Mouse (Mus musculus) right cerebral cortex, postnatal 25 days (tissue): ENCODE results near the gene Coa3.
"Not testable (repeated sequence)": the region's sequence is repeated elsewhere in the genome, so short reads cannot be mapped to it uniquely, and the experiment has no call there.

Source experiments
- DNase-seq: peaks from one replicate; pipeline ENCODE4 v3.0.0; 2022

Coa3 gene

GRCm38 (mm10) chr11:101278223-101279192 is at the start of gene Coa3, which contains the start of gene Cntd1:
Gene Coa3, minus strand, starts transcription at chr11:101279114.
Gene Cntd1, plus strand, starts transcription at chr11:101279012.
- peak; percentile 86 for DNase-seq

GRCm38 (mm10) chr11:101327311-101327710 is 48.4 kb upstream of the Coa3 start:
- DNase-seq: no peak

DNA sequence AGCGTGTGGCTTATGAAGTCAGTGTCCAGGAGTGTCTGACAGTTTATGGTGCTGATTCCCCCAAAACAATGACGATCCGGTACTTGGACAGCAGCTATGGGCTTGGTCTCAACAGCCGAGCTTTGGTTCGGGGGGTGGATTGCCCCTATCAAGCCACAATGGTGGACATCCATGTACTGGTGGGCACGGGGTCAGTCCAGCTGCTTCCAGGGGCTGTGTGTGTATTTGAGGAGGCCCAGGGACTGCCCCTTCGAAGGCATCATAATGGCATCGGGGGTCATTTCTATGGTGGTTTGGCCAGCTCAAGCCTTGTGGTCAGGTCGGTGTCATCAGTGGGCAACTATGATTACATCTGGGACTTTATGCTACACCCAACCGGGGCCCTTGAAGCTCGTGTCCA is 47.2 kb upstream of the Coa3 start:
- DNase-seq: no peak

DNA sequence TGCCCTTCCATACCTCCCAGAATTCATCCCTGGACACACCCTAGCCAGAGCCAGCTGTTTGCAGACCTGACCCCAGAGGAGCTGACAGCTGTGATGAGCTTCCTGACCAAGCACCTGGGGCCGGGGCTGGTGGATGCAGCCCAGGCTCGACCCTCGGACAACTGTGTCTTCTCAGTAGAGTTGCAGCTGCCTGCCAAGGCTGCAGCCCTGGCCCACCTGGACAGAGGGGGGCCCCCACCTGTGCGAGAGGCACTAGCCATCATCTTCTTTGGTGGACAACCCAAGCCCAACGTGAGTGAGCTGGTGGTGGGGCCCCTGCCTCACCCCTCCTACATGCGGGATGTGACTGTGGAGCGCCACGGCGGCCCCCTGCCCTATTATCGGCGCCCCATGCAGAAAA is 46.3 kb upstream of the Coa3 start:
- DNase-seq: not testable (repeated sequence)

GRCm38 (mm10) chr11:101324763-101325162 is 45.8 kb upstream of the Coa3 start, which contains the start of gene Aoc2:
Gene Aoc2, plus strand, starts transcription at chr11:101325063.
- no peak for DNase-seq

- DNase-seq: peak; percentile 34
Observed at GRCm38 (mm10) chr11:101323609-101324008, 44.7 kb upstream of the Coa3 start.

DNA sequence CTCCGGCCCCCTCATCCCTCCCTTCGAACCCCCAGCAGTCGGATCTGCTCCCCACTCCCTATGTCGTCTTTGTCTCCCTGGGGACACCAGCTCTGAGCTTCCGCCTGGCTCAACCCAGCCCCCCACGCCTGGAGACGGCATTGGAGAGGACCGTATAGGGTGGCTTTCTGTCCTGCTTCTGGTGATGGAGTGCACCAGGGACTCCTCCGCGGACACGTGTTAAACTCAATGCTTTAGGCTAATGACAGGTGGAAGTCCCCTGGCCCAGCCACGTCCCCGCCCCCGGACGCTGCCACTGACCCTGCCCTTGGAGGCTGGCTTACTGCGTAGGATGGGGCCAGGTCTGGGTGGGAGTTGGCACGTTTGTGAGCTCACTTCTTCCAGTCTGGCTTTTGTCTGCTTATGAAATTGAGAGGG is 37.6 kb upstream of the Coa3 start:
- no peak for DNase-seq

DNA sequence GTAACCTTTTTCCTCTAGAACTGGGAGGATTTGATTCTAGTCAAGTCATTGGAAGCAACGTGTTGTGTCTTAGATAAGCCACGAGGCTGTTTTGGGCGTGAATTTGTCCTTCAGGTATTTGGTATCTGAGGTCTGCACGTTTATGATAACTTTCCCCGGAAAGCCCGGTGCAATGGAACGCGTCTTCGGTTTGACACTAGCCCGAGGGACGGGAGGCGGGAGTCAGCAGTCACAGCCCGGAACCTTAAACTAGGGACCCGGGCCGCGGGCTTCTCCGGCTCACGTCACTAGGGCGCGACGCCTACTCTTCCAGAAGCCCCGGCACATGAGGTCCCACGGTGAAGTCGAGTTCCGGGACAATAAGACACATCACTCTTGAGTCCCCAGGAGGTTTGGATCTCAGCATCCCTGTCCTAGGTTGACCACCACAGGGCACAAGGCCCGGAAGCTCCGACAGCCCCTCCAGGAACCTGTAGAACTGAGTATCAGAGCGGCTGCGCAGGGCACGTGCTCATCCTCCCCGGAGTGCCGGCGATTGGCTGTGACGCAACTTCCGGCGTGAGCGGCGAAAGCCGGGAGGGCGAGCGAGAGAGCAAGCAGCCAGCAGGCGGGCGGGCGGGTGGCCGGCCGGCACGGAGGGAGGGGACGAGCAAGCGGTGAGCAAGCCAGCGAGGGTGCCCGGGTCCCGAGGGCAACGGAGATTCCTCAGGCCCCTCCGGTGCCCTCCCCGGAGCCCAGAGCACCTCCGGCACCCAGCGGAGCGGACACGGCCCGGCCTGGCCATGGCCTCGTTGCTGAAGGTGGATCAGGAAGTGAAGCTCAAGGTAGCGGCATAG is 37.0 kb upstream of the Coa3 start, which contains the start of gene Psme3:
Gene Psme3 (plus strand): TSS at position 549 of the 836 bp plus-strand sequence.
- peak; percentile 97 for DNase-seq

GRCm38 (mm10) chr11:101315082-101315650 is 36.3 kb upstream of the Coa3 start:
- no peak for DNase-seq

DNA sequence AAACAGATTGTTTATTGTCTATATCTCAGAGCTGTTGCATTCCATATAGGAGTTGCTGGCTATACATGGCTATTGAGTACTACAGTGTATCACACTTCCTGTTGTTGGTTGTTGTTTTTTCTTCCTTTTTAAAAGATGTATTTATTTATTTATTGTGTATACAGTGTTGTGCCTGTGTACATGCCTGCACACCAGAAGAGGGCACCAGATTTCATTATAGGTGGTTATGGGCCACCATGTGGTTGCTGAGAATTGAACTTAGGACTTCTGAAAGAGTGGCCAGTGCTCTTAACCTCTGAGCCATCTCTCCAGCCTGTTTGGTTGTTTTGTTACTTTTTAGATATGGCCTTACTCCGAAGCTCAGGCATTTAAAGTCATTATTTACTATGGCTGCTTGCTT is 35.7 kb upstream of the Coa3 start:
- no peak for DNase-seq

DNA sequence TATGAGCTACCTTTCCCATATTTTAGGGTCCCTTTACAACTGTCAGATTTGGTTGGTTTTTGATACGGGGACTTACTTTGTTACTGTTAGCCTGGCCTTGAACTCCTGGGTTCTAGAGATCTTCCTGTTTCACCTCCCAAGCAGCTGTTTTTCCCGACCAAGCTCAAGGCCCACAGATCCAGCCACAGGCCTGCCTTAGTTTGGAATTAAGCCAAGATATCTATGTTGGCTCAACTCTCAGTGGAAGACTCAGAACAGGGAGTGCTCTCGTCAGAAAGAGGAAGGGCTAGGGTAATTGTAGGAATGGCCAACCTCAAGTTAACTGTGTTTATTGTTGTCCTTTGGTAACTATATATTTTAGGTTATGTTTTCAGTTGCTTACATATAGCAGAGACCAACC is 33.2 kb upstream of the Coa3 start:
- no peak for DNase-seq

DNA sequence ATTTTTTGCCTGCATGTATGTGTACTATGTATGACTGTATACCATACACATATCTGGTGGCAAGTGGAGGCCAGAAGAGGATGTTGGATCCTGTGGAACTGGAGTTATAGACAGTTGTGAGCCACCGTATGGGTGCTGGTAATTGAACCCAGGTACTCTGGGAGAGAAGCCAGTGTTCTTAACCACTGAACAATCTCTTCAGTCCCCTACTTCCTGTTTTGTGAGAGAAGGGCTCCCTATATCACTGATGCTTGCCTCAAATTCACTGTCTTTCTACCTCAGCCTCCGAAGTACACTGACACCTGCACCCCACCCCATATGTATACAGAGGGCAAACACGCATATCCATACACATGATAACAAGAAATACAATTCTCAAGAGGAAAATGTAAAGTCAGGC is 32.2 kb upstream of the Coa3 start:
- no peak for DNase-seq

DNA sequence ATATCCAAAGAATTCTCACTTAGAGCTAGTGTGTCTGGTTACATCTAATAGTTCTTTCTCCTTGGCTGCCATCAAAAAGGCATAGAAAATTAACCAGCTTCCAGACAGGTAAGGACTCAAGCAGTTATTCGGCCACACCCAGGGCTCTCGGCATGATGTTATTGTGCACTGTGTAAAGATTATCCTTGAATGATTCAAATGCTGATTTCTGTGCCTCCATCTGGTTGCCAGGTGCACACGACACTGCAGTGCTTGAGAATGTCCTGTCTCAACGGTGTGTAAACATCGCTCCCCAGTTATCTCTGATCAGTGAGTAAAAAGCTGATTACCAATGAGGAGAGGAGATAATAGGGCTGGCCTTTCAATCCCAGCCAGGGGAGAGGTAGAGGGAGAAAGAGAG is 28.8 kb upstream of the Coa3 start:
- DNase-seq: no peak

- DNase-seq: peak; percentile 94
Observed at GRCm38 (mm10) chr11:101302004-101302798, 23.3 kb upstream of the Coa3 start, which contains the start of gene Becn1. Gene Becn1, minus strand, starts transcription at chr11:101302286.

- DNase-seq: no peak
Observed at GRCm38 (mm10) chr11:101301299-101302003, 22.5 kb upstream of the Coa3 start.

DNA sequence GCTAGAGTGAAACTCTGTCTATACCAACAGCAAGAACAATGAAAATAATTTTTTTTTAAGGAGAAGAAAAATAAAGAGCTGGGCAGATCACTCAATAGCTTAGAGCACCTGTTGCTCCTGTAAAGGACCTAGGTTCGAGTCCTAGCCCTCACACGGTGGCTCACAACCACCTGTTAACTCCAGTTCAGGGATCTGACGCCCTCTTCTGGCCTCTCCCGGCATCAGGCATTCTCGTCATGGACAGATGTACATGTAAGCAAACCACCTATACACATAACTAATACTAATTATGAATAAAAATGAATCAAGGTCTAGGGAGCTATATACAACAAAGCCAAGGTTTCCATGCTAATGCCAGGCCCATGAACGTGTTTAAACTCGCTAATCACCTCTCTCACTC is 22.0 kb upstream of the Coa3 start:
- no peak for DNase-seq

- DNase-seq: no peak
Observed at GRCm38 (mm10) chr11:101295191-101295590, 16.3 kb upstream of the Coa3 start.

- DNase-seq: no peak
Observed at GRCm38 (mm10) chr11:101291231-101291630, 12.3 kb upstream of the Coa3 start.

GRCm38 (mm10) chr11:101287306-101287705 is 8.4 kb upstream of the Coa3 start:
- DNase-seq: no peak

DNA sequence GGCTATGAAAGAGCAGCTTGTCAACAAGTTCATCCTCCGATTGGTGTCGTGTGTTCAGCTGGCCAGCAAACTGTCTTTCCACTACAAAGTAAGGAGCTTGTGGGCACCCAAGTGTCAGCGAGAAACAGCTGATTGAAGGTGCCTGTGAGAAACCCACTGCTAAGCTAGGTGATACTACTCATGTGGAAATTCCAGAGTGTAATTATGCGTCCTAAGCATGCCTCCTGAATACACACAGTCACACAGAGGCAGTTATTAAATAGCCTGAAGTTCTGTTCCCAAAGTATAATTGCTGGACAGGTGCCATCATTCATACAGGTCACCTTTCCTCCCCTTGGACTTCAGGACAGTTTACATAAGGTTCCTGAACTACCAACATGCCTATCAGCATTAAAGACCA is 4.9 kb upstream of the Coa3 start:
- no peak for DNase-seq

- no peak for DNase-seq
Observed at GRCm38 (mm10) chr11:101282896-101283295, 4.0 kb upstream of the Coa3 start.
